Mouse (Mus musculus): ENCODE data around the gene Slc17a7.

- TF ChIP-seq GATA1 (IDR thresholded peaks at IDR 0.05; ENCODE audit: low read length) (no peak), TAL1 (IDR thresholded peaks at IDR 0.05; ENCODE audit: low read length) (no peak)
Observed at GRCm38 (mm10) chr7:45145460-45145859, 18.3 kb upstream of the Slc17a7 start.
